Mouse (Mus musculus) lung, adult 2 months (tissue): ENCODE data around the gene Nup214.

ENCODE experiments used
- CTCF ChIP-seq: fragments of 200-500 bp; IDR thresholded peaks from 2 replicates; pipeline ENCODE4 v1.5.1; 2011; ENCODE audit warnings: mild to moderate bottlenecking, low read length, control low read depth; ENCODE audit not compliant: insufficient read depth
- POLR2A ChIP-seq: fragments of 200-500 bp; IDR thresholded peaks from 2 replicates; pipeline ENCODE4 v1.6.1; 2011; ENCODE audit warnings: low read depth, mild to moderate bottlenecking, control low read depth, low read length, borderline replicate concordance; ENCODE audit errors: extremely low read depth

DNA sequence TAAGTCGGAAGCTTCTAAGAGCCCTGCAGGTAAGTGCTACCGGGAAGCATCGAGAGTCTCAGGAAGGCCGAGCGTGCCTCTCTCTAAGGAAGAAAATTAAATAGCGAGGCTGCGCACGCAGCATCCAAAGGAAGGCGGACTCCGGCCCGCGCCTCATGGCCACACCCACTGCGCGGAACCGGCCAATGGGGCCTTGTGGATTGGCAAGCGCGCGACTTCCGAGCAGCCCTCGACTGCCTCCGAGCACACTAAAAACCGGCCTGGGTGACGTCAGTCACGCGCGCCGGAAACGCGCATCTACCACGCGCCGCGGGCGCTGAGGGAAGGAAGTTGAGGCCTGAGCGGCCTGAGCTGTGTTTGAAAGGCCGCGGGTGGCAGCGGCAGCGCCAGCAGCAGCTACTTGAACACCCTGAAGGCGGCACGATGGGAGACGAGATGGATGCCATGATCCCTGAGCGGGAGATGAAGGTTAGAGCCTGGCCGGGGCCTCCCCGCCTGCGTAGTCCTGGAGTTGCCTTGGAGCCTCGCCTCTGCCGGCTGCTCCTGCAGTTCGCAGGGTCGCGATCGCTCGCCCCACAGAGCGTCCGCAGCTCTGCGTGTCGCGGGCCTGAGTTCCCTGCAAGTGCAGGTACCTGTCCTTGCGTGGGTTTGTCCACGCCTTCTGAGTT, at the start of gene Nup214:
- TF ChIP-seq CTCF (no peak), POLR2A (peak; percentile 67; the same call in 1 of the 2 replicates)
